Mouse (Mus musculus) E14TG2a.4 (cell line): ENCODE data around the gene Tmco3.

Experiments
- CTCF ChIP-seq: conservative IDR thresholded peaks from 2 replicates; pipeline ENCODE4 v1.5.1; 2014; ENCODE audit warnings: low read length
- POU5F1 ChIP-seq: IDR thresholded peaks from 2 replicates; pipeline ENCODE4 v1.6.1; 2014; ENCODE audit warnings: low read length, borderline replicate concordance

DNA sequence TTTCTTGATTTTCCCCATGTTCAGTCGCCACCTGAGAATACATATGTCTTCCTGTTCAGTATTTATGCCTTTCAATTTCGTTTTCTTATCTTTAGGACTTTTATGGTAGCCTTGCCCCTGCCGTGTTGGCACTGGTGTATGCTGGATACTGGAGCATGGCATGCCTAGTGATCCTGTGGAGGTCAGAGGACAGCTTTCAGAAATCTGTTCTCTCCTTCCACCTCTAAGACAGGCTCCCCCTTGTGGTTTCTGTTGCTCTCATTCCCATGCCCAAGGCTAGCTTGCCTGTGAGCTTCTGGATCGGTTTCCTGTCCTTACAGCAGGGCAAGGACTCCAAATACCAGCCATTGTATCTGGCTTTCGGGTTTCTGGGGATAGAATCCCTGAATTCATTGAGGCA, 38.6 kb downstream of the Tmco3 start:
- TF ChIP-seq CTCF (peak; percentile 55), POU5F1 (no peak)
